Mouse (Mus musculus) hindbrain, postnatal 0 days (tissue): ENCODE measurements around the gene Olfr1423. TPM values are rescaled to one million over a fixed set of nuclear protein-coding genes. Genes with fewer than 3 reads are reported as not detected.
"Not testable (repeated sequence)": the region's sequence is repeated elsewhere in the genome, so short reads cannot be mapped to it uniquely, and the experiment has no call there.

Experiments used
- ATAC-seq: fragments of 200-750 bp; cut with Nextera tagmentation; 2 replicates; pipeline ENCODE4 v1.8.0; 2017; ENCODE audit warnings: mild to moderate bottlenecking, moderate TSS enrichment, moderate library complexity
- DNase-seq: peaks from one replicate; pipeline ENCODE4 v3.0.0-alpha.2; 2015; ENCODE audit warnings: low spot score
- H3K27ac ChIP-seq: fragments of 300-500 bp; sonication (generic); 2 replicates; pipeline ENCODE4 v1.5.1; 2014; ENCODE audit warnings: mild to moderate bottlenecking
- H3K27me3 ChIP-seq: fragments of 300-500 bp; sonication (generic); 2 replicates; pipeline ENCODE4 v1.6.1; 2014; ENCODE audit warnings: low read length, mixed read lengths; ENCODE audit not compliant: insufficient read depth
- H3K36me3 ChIP-seq: fragments of 300-500 bp; sonication (generic); 2 replicates; pipeline ENCODE4 v1.6.1; 2014; ENCODE audit warnings: low read length, mixed read lengths; ENCODE audit not compliant: insufficient read depth
- H3K4me1 ChIP-seq: fragments of 300-500 bp; sonication (generic); 2 replicates; pipeline ENCODE4 v1.6.1; 2014; ENCODE audit warnings: antibody characterized with exemption, low read length, mixed read lengths; ENCODE audit not compliant: insufficient read depth
- H3K4me2 ChIP-seq: fragments of 300-500 bp; sonication (generic); 2 replicates; pipeline ENCODE4 v1.6.1; 2014; ENCODE audit warnings: low read depth, mild to moderate bottlenecking, low read length, moderate library complexity, mixed read lengths
- H3K4me3 ChIP-seq: fragments of 300-500 bp; sonication (generic); 2 replicates; pipeline ENCODE4 v1.5.1; 2014; ENCODE audit warnings: low read length
- H3K9ac ChIP-seq: fragments of 300-500 bp; sonication (generic); replicated peaks from 2 replicates; pipeline ENCODE4 v1.6.1; 2014; ENCODE audit warnings: mild to moderate bottlenecking, low read length, moderate library complexity, mixed read lengths
- H3K9me3 ChIP-seq: fragments of 300-500 bp; sonication (generic); 2 replicates; pipeline ENCODE4 v1.6.1; 2016; ENCODE audit warnings: low read length, mixed read lengths
- CTCF ChIP-seq: IDR thresholded peaks from 2 replicates; pipeline ENCODE4 v1.5.1; 2016; ENCODE audit warnings: antibody characterized with exemption, control low read depth, low read depth
- WGBS: fragments of 180-500 bp; shearing (Covaris S2); extraction: QIAGEN DNeasy Blood & Tissue Kit; methylation state at CpG from one replicate; pipeline ENCODE4 v1.1.7; 2014; 5-methylcytosine and 5-hydroxymethylcytosine counted together
- polyA plus RNA-seq: library from polyadenylated mRNA; unstranded; fragments of >200 nt; fragmentation: Nextera tagmentation; extraction: Ambion mirVana; gene quantifications from 2 replicates; pipeline ENCODE4 v1.2.1, GENCODE M21; 2015
- total RNA-seq: library from RNA; depleted of rRNA; stranded (reverse); fragments of >200 nt; gene quantifications from 2 replicates; pipeline ENCODE4 v1.2.3, GENCODE M21; 2014; rRNA removed

The Olfr1423 gene
- not detected in 2 replicates for total RNA-seq
- not detected in 2 replicates for polyA plus RNA-seq

DNA sequence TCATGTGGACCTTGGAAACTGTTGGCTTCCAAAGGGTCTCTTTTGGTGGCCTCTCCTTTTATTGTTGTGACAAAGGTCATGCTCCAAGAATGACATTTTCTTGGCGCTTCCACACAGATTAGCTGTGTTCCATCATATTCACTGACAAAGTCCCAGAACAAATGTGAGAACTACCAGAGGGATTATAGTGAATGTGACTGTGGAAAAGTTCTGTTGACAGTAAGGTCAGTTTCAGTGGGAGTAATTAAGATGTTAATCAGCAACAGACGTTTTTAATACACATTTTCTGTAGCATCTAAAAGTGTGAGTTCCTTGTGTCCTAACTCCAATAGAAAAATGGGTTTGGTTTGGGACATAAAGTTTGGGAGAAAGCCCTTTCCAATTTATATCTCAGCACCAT is at the start of gene Olfr1423:
Olfr1423 (minus strand) TSS at position 101 of the 400 bp plus-strand sequence.
- WGBS: 64% methylated on average over 2 of the region's 2 CpGs
- Histone ChIP-seq H3K4me1 (no peaks in the 10 kb centered on the region), H3K36me3 (no peaks in the 10 kb centered on the region), H3K4me3 (no peak within 1 kb of the TSS), H3K9me3 (no peaks in the 10 kb centered on the region), H3K9ac (no peak within 1 kb of the TSS), H3K27me3 (no peaks in the 10 kb centered on the region), H3K4me2 (no peak within 1 kb of the TSS), H3K27ac (no peak within 1 kb of the TSS)
- no peak for TF ChIP-seq CTCF
- ATAC-seq: no peak
- no peak for DNase-seq

DNA sequence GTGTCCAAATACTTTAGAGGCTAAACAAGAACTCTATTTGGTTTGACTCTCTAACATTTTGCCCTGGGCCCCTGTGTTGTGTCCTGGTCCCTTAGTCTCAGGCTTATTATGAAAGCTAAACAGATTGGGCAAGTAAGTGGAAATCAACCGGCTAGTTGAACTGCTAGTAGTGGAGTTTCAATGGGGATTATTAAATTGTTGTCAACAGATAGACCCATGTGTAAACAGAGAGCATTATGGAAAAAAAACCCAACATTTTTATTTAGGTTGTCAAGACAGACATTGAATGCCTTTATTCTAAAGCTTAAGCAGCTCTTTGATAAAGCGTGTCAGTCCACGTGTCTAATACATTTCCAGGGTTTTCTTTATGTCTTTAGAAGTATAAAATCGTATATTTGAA is 36.5 kb upstream of the Olfr1423 start, which contains the start of gene Olfr1425:
Olfr1425 (minus strand) TSS at position 101 of the 400 bp plus-strand sequence.
- H3K4me3 ChIP-seq, H3K27me3 ChIP-seq, DNase-seq, H3K4me1 ChIP-seq, H3K4me2 ChIP-seq, H3K27ac ChIP-seq, H3K9me3 ChIP-seq, ATAC-seq, H3K36me3 ChIP-seq, H3K9ac ChIP-seq: not testable (repeated sequence)
- 80% methylated on average over 4 of the region's 4 CpGs for WGBS

DNA sequence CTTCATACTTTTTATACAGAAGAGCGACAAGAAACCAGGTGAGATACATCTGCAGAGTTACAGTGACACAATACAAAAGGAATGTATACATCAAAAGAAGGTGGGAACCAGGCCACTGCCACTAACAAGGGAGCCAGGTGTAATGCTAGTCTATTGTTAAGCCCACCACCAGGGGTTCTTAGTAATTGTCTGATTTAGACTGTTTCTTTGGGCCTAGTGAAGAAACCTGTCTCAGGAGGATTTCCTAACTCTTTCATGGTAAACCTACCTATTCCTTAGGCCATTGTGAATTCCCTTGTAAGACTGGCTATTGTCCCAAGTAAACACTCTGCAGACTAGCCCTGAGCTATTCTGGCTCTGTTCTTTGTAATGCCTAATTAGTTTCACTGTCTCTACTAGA is 28.4 kb upstream of the Olfr1423 start:
- not testable (repeated sequence) for H3K9ac ChIP-seq, H3K4me1 ChIP-seq, H3K9me3 ChIP-seq, ATAC-seq, H3K4me2 ChIP-seq, H3K36me3 ChIP-seq, H3K4me3 ChIP-seq, H3K27ac ChIP-seq, H3K27me3 ChIP-seq, DNase-seq
- 72% methylated on average over 1 of the region's 1 CpGs for WGBS

DNA sequence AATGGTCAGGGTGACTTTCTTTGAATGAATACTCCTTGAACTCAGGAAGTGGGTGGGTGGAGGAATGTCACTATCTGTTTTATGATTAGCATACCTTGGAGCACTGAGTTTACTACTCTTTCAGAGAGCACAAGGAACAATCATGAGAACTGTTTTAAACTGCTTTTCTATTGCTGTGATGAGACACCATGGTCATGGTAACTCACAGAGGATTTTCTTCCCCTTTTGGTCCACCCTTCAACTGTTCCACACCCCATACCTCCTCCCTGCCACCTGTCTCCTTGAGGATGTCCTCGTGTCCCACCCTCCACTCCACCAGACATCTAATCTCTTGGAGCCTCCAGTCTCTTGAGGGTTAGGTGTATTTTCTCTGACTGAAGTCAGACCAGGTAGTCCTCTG is 26.7 kb upstream of the Olfr1423 start:
- not testable (repeated sequence) for ATAC-seq, H3K27me3 ChIP-seq, H3K36me3 ChIP-seq, H3K4me2 ChIP-seq, H3K9ac ChIP-seq, H3K9me3 ChIP-seq, H3K27ac ChIP-seq, DNase-seq, H3K4me3 ChIP-seq, H3K4me1 ChIP-seq
- 68% methylated on average over 1 of the region's 1 CpGs for WGBS

DNA sequence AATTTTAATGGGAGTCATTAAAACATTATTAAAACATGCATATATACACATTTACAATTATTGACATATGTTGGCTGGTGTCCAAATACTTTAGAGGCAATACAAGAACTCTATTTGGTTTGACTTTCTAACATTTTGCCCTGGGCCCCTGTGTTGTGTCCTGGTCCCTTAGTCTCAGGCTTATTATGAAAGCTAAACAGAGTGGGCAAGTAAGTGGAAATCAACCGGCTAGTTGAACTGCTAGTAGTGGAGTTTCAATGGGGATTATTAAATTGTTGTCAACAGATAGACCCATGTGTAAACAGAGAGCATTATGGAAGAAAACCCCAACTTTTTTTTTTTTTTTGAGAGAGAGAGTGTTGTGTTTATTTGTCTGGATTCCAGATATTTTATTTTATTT is 21.5 kb upstream of the Olfr1423 start, which contains the start of gene Olfr1424:
Olfr1424 (minus strand) TSS at position 101 of the 400 bp plus-strand sequence.
- not testable (repeated sequence) for DNase-seq, H3K9ac ChIP-seq, H3K4me1 ChIP-seq, H3K27ac ChIP-seq, H3K9me3 ChIP-seq, H3K4me2 ChIP-seq, H3K4me3 ChIP-seq, H3K36me3 ChIP-seq, ATAC-seq, H3K27me3 ChIP-seq
- 85% methylated on average over 1 of the region's 1 CpGs for WGBS

DNA sequence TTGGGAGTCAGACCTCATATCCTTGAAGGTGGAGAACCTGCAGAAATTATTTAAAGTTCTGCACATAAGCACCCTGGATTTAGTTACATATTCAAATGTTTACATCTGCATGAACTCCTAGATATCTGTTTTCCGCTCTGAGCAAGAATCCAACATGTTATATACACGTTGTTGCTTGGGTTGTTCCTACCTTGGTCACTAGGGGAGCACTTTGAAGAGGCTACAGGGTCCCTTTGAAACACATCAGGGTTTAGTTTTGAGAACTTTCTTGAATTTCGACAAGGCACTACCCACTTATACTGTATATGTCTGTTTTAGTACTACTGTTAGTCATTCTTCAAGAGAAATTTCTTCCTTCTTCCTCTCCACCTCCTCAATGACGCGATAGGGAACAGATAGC is 2.0 kb upstream of the Olfr1423 start:
- ATAC-seq: no peak
- no peak for TF ChIP-seq CTCF
- no peak overlapping the region for H3K9ac ChIP-seq
- H3K27ac ChIP-seq: no peak overlapping the region
- H3K36me3 ChIP-seq: no peaks in the 10 kb centered on the region
- WGBS: 90% methylated on average over 5 of the region's 5 CpGs
- no peak overlapping the region for H3K4me3 ChIP-seq
- H3K27me3 ChIP-seq: no peaks in the 10 kb centered on the region
- no peak for DNase-seq
- no peaks in the 10 kb centered on the region for H3K4me1 ChIP-seq
- no peak overlapping the region for H3K4me2 ChIP-seq
- no peaks in the 10 kb centered on the region for H3K9me3 ChIP-seq

DNA sequence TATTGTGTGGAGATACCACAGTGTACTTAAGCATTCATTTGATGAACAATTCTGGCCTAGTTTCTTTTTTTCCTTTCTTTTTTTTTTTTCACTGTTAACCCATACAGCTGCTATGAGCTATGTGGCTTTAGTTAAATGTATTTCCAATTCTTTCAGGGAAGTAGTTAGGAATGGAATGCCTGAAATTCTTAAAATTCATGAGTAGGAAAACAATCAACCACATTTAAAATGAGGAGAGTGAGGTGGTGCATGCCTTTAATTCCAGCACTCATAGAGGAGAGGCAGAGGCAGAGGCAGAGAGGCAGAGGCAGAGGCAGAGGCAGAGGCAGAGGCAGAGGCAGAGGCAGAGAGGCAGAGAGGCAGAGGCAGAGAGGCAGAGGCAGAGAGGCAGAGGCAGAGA is 3.4 kb downstream of the Olfr1423 start:
- no peaks in the 10 kb centered on the region for H3K4me1 ChIP-seq
- no peaks in the 10 kb centered on the region for H3K27me3 ChIP-seq
- H3K9ac ChIP-seq: no peak overlapping the region
- H3K36me3 ChIP-seq: no peaks in the 10 kb centered on the region
- ATAC-seq (no peak), DNase-seq (no peak)
- H3K27ac ChIP-seq: no peak overlapping the region
- H3K4me3 ChIP-seq: no peak overlapping the region
- no peak for TF ChIP-seq CTCF
- no peaks in the 10 kb centered on the region for H3K9me3 ChIP-seq
- H3K4me2 ChIP-seq: no peak overlapping the region
